ENCODE assay signal across 8 mouse cellular contexts in the genomic region with DNA sequence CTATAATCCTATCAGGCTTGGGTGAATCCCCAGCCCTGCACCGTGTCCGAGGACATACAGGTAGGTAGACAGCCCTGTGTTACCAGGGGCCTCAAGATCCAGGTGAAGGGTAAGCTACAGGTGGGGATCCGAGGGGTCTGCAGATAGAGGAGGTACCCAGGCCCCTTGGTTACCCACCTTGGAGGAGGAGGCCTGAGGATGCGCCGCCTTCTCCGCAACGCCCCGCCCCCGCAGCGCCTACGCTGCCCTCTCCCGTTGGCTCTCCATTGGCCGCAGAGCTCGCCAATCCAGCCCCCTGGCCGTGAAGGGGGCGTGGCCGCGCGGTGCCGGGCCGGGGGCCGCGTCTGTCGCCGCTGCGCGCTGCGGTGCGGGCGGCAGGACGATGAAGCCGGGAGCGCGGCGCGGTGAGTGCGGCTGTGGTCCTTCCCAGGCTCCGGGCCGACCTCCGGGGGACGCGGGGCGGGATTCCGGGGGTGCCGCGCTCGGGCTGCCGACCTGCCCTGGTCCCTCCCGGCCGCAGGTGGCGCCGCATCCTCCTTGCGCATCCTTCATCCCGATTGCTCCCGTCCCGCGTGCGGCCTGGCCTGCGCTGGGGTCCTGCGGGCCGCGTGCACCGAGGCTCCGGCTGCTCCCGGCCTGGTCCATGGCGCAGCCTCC. TPM values are rescaled to one million over a fixed set of nuclear protein-coding genes. Genes with fewer than 3 reads are reported as not detected.
DNase-seq lines count a peak whose midpoint lies in the region; ATAC-seq lines count a peak whose summit lies in the region.

Wasf3 (plus strand) TSS at position 51 of the 657 bp plus-strand sequence.

- H3K4me2 ChIP-seq in midbrain, embryonic 11.5 days, result peak within 1 kb of the TSS; percentile 60
- H3K4me2 ChIP-seq in stomach, embryonic 14.5 days (replicated peaks; ENCODE audit: low read depth, low read length), result peak within 1 kb of the TSS; percentile 52

- WGBS in midbrain, embryonic 11.5 days, result under 1% methylated on average over 64 of the region's 66 CpGs
- under 1% methylated on average over 62 of the region's 66 CpGs for WGBS in stomach, embryonic 14.5 days

- peak within 1 kb of the TSS; percentile 59 for H3K4me3 ChIP-seq in midbrain, embryonic 11.5 days (ENCODE audit: low read depth, low read length)
- peak within 1 kb of the TSS; percentile 52 for H3K4me3 ChIP-seq in stomach, embryonic 14.5 days (ENCODE audit: low read depth, low read length)

- DNase-seq in adrenal gland, postnatal 10 days, result peak; percentile 89
- DNase-seq in embryo, embryonic 11 days, result peak; percentile 94
- peak; percentile 27 to 39 for DNase-seq in gastrocnemius, postnatal 36 days
- peak; percentile 65 for DNase-seq in kidney, adult 18-20 months
- DNase-seq in left cerebral cortex, postnatal 36 days (ENCODE audit: low spot score in 2 of 2), result peak; percentile 89 to 94
- DNase-seq in midbrain, embryonic 11.5 days (ENCODE audit: low spot score, missing footprints), result peak; percentile 99
- DNase-seq in thymus, postnatal 25 days, result no peak

- intact Hi-C loops in gastrocnemius, postnatal 36 days (cut with DNase I), result no loop called here
- intact Hi-C loops in left cerebral cortex, postnatal 36 days (cut with DNase I), result loop anchor here (5.0 kb wide), 2 partner anchors 42 to 48 kb away; no protein-coding TSS in a partner anchor

- peak within 1 kb of the TSS; percentile 79 for H3K9ac ChIP-seq in midbrain, embryonic 11.5 days (ENCODE audit: low read length)
- H3K9ac ChIP-seq in stomach, embryonic 14.5 days (replicated peaks; ENCODE audit: low read depth, low read length), result peak within 1 kb of the TSS; percentile 18; the same call in 1 of the 2 replicates

- ATAC-seq in midbrain, embryonic 11.5 days (ENCODE audit: low FRiP score), result peak; percentile 98
- ATAC-seq in stomach, embryonic 14.5 days (ENCODE audit: insufficient number of reproducible peaks, insufficient read depth, low FRiP score, low read depth), result peak; percentile 94

- peaks cover 6% of the 10 kb centered on the region for H3K9me3 ChIP-seq in midbrain, embryonic 11.5 days (ENCODE audit: control insufficient read depth, low read length)
- H3K9me3 ChIP-seq in stomach, embryonic 14.5 days (ENCODE audit: control insufficient read depth, low read depth, low read length), result no peaks in the 10 kb centered on the region

- H3K27ac ChIP-seq in midbrain, embryonic 11.5 days (ENCODE audit: low read depth, low read length), result peak within 1 kb of the TSS; percentile 73
- no peak within 1 kb of the TSS for H3K27ac ChIP-seq in stomach, embryonic 14.5 days (ENCODE audit: low read length)

- no peaks in the 10 kb centered on the region for H3K36me3 ChIP-seq in midbrain, embryonic 11.5 days (ENCODE audit: control insufficient read depth, insufficient read depth, low read length)
- H3K36me3 ChIP-seq in stomach, embryonic 14.5 days (ENCODE audit: control insufficient read depth, insufficient read depth, low read length), result no peaks in the 10 kb centered on the region

- H3K4me1 ChIP-seq in midbrain, embryonic 11.5 days (ENCODE audit: control insufficient read depth, insufficient read depth, low read length), result peaks cover 5% of the 10 kb centered on the region; the same call in 1 of the 2 replicates
- 0 out of 2 replicates have a peak, but pooled peaks cover 6% of the 10 kb centered on the region for H3K4me1 ChIP-seq in stomach, embryonic 14.5 days (ENCODE audit: control insufficient read depth, insufficient read depth, low read length)

- H3K27me3 ChIP-seq in midbrain, embryonic 11.5 days (ENCODE audit: control insufficient read depth, insufficient read depth, low read length), result no peaks in the 10 kb centered on the region
- H3K27me3 ChIP-seq in stomach, embryonic 14.5 days (ENCODE audit: control insufficient read depth, insufficient read depth, low read length), result 0 out of 2 replicates have a peak, but pooled peaks cover 4% of the 10 kb centered on the region

RNA-seq across cellular contexts. Expression of gene Wasf3, which starts in this region (rescaled TPM):
- total RNA-seq in adrenal gland, postnatal 10 days (2021), result 10 to 100 TPM; 13.8 to 14.0 TPM
- total RNA-seq in gastrocnemius, postnatal 36 days (2021), result under 1 TPM; 0.82 to 0.91 TPM
- total RNA-seq in left cerebral cortex, postnatal 36 days (2021), result 10 to 100 TPM; 90.6 to 96.2 TPM
- polyA plus RNA-seq in midbrain, embryonic 11.5 days (2014; fragmentation: Nextera tagmentation; extraction: Ambion mirVana), result 6.3 and 6.4 TPM in 2 replicates
- 1.8 and 2.0 TPM in 2 replicates for polyA plus RNA-seq in stomach, embryonic 14.5 days (2014; fragmentation: Nextera tagmentation; extraction: Ambion mirVana)

Comparison
In these comparisons a context has a peak if more than half of its experiments do, and no peak if none do; other contexts are left out.
1. RNA of gene Wasf3 (total RNA-seq): 90.6 to 96.2 TPM in left cerebral cortex, postnatal 36 days and 13.8 to 14.0 TPM in adrenal gland, postnatal 10 days; 0.82 to 0.91 TPM in gastrocnemius, postnatal 36 days; every median in the first group is over 4 times any median in the second.
2. RNA of gene Wasf3 (total RNA-seq): 90.6 to 96.2 TPM in left cerebral cortex, postnatal 36 days; 13.8 to 14.0 TPM in adrenal gland, postnatal 10 days; every median in the first group is over 4 times any median in the second.
3. Peak in DNase-seq in gastrocnemius, postnatal 36 days; RNA of the gene not detected or under 1 TPM.